Mouse (Mus musculus) limb, embryonic 14.5 days (tissue): ENCODE data around the gene Parp11. TPM values are rescaled to one million over a fixed set of nuclear protein-coding genes. Genes with fewer than 3 reads are reported as not detected.

Experiments
- ATAC-seq: fragments of 200-750 bp; cut with Nextera tagmentation; 2 replicates; pipeline ENCODE4 v1.8.0; 2017; ENCODE audit warnings: low read depth, moderate number of reproducible peaks, moderate TSS enrichment; ENCODE audit not compliant: low FRiP score
- DNase-seq: peaks from one replicate; pipeline ENCODE4 v3.0.0-alpha.2; 2015; ENCODE audit warnings: low spot score
- H3K27ac ChIP-seq: fragments of 300-500 bp; sonication (generic); replicated peaks from 2 replicates; pipeline ENCODE4 v1.5.1; 2014; ENCODE audit warnings: low read depth, mild to moderate bottlenecking, low read length, moderate library complexity, mixed read lengths
- H3K27me3 ChIP-seq: fragments of 300-500 bp; sonication (generic); 2 replicates; pipeline ENCODE4 v1.6.1; 2014; ENCODE audit warnings: low read length, mixed read lengths; ENCODE audit not compliant: control insufficient read depth, insufficient read depth
- H3K36me3 ChIP-seq: fragments of 300-500 bp; sonication (generic); 2 replicates; pipeline ENCODE4 v1.6.1; 2014; ENCODE audit warnings: mild to moderate bottlenecking, low read length, moderate library complexity, mixed read lengths; ENCODE audit not compliant: control insufficient read depth, insufficient read depth
- H3K4me1 ChIP-seq: fragments of 300-500 bp; sonication (generic); 2 replicates; pipeline ENCODE4 v1.6.1; 2014; ENCODE audit warnings: antibody characterized with exemption, low read length, mixed read lengths; ENCODE audit not compliant: control insufficient read depth, insufficient read depth
- H3K4me2 ChIP-seq: fragments of 300-500 bp; sonication (generic); replicated peaks from 2 replicates; pipeline ENCODE4 v1.6.1; 2014; ENCODE audit warnings: low read depth, mild to moderate bottlenecking, low read length, moderate library complexity; ENCODE audit not compliant: severe bottlenecking
- H3K4me3 ChIP-seq: fragments of 300-500 bp; sonication (generic); replicated peaks from 2 replicates; pipeline ENCODE4 v1.5.1; 2014; ENCODE audit warnings: low read length
- H3K9ac ChIP-seq: fragments of 300-500 bp; sonication (generic); 2 replicates; pipeline ENCODE4 v1.6.1; 2014; ENCODE audit warnings: mild to moderate bottlenecking, low read depth, low read length, moderate library complexity; ENCODE audit not compliant: severe bottlenecking
- H3K9me3 ChIP-seq: fragments of 300-500 bp; sonication (generic); 2 replicates; pipeline ENCODE4 v1.6.1; 2016; ENCODE audit warnings: low read length; ENCODE audit not compliant: control insufficient read depth
- POLR2A ChIP-seq: fragments of 200-500 bp; IDR thresholded peaks from 2 replicates; pipeline ENCODE4 v1.8.0; 2012; ENCODE audit warnings: inconsistent platforms, mild to moderate bottlenecking, moderate library complexity, borderline replicate concordance; ENCODE audit not compliant: insufficient read depth, insufficient read length; ENCODE audit errors: extremely low read depth
- WGBS: fragments of 180-500 bp; shearing (Covaris S2); extraction: QIAGEN DNeasy Blood & Tissue Kit; methylation state at CpG from one replicate; pipeline ENCODE4 v1.1.7; 2014; 5-methylcytosine and 5-hydroxymethylcytosine counted together
- polyA plus RNA-seq, 2 experiments: library from polyadenylated mRNA; depleted of rRNA in 1 of 2; stranded (reverse) in 1 of 2; unstranded in 1 of 2; fragments of >200 nt; fragmentation: Nextera tagmentation in 1 of 2; extraction: Ambion mirVana in 1 of 2; gene quantifications; 2 replicates each; pipeline versions ENCODE4 v1.2.1 to v1.2.3; 2012 to 2014

The Parp11 gene
- polyA plus RNA-seq, 2 experiments, result 25.4 to 27.8 TPM

GRCm38 (mm10) chr6:127531412-127532205, 85.0 kb downstream of the Parp11 start:
- ATAC-seq (no peak), DNase-seq (no peak)
- H3K9ac ChIP-seq, result no peak overlapping the region
- no peaks in the 10 kb centered on the region for H3K27me3 ChIP-seq
- H3K9me3 ChIP-seq, result no peaks in the 10 kb centered on the region
- WGBS, result 44% methylated on average over 3 of the region's 3 CpGs
- no peaks in the 10 kb centered on the region for H3K36me3 ChIP-seq
- H3K27ac ChIP-seq, result no peak overlapping the region
- H3K4me3 ChIP-seq, result no peak overlapping the region
- no peaks in the 10 kb centered on the region for H3K4me1 ChIP-seq
- no peak for TF ChIP-seq POLR2A
- no peak overlapping the region for H3K4me2 ChIP-seq

- no peak overlapping the region for H3K27ac ChIP-seq
- TF ChIP-seq POLR2A, result no peak
- WGBS, result 85% methylated on average over 5 of the region's 5 CpGs
- no peaks in the 10 kb centered on the region for H3K36me3 ChIP-seq
- ATAC-seq, result no peak
- H3K4me1 ChIP-seq, result no peaks in the 10 kb centered on the region
- H3K9ac ChIP-seq, result no peak overlapping the region
- H3K4me2 ChIP-seq, result no peak overlapping the region
- no peaks in the 10 kb centered on the region for H3K27me3 ChIP-seq
- no peak for DNase-seq
- H3K9me3 ChIP-seq, result no peaks in the 10 kb centered on the region
- no peak overlapping the region for H3K4me3 ChIP-seq
Measured at GRCm38 (mm10) chr6:127532304-127532703, 85.7 kb downstream of the Parp11 start.

GRCm38 (mm10) chr6:127533766-127534165, 87.1 kb downstream of the Parp11 start:
- Histone ChIP-seq H3K27ac (no peak overlapping the region), H3K36me3 (no peaks in the 10 kb centered on the region), H3K9ac (no peak overlapping the region), H3K4me1 (no peaks in the 10 kb centered on the region), H3K9me3 (no peaks in the 10 kb centered on the region), H3K27me3 (no peaks in the 10 kb centered on the region), H3K4me3 (no peak overlapping the region), H3K4me2 (no peak overlapping the region)
- no peak for ATAC-seq
- no peak for TF ChIP-seq POLR2A
- no peak for DNase-seq
- WGBS, result 85% methylated on average over 5 of the region's 5 CpGs

- ATAC-seq, result no peak
Measured at GRCm38 (mm10) chr6:127537035-127537434, 90.4 kb downstream of the Parp11 start.

GRCm38 (mm10) chr6:127538118-127538517, 91.5 kb downstream of the Parp11 start:
- Histone ChIP-seq H3K4me3 (no peak overlapping the region), H3K9ac (no peak overlapping the region), H3K4me2 (no peak overlapping the region), H3K36me3 (no peaks in the 10 kb centered on the region), H3K27ac (no peak overlapping the region), H3K27me3 (no peaks in the 10 kb centered on the region), H3K9me3 (no peaks in the 10 kb centered on the region), H3K4me1 (no peaks in the 10 kb centered on the region)
- TF ChIP-seq POLR2A, result no peak
- WGBS, result 59% methylated on average over 2 of the region's 2 CpGs
- DNase-seq (no peak), ATAC-seq (no peak)

More at GRCm38 (mm10) chr6:127537035-127537434, 90.4 kb downstream of the Parp11 start:
- Histone ChIP-seq H3K27me3 (no peaks in the 10 kb centered on the region), H3K4me2 (no peak overlapping the region), H3K4me1 (no peaks in the 10 kb centered on the region), H3K9me3 (no peaks in the 10 kb centered on the region), H3K9ac (no peak overlapping the region), H3K27ac (no peak overlapping the region), H3K36me3 (no peaks in the 10 kb centered on the region), H3K4me3 (no peak overlapping the region)
- WGBS, result 54% methylated on average over 7 of the region's 7 CpGs
- no peak for TF ChIP-seq POLR2A
- DNase-seq, result no peak
